Mouse (Mus musculus): Measurements from ENCODE around the gene Olfr557.

DNA sequence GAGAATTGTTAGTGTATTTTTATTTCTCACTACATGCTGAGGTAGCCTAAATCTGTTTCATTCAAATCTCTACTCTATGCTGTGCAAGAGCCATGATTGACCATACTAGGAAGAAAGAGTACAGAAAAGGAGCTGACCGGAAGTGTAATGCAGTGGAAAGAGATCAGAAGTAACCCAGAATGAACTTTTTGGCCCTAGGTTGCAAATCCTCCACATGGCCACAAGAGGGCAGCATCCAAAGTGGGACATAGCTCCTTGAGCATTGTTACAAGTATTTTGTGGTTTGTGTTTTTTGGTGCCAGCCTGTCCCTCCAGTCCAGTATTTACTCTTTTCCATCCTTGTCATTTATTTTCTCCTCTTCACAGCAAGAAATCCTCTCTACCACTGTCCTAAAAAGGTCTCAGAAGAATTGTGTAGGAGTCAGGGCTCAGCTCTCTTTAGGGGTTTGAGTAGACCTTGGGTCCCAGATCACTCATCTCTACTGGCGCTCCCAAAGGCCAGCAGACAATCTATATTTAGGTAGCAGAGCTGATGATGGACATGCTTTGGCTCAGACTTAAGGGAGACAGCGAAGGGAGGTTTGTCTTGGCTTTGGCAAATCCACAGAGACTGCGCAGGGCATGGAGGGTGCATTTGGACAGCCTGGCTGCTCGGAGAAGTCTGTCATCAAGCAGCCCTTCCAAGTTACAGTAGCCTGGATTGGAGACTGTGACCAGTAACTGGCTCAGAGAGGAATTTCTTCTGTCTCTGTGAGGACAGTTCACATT, at the start of gene Olfr557:
- no peak for TF ChIP-seq E2F4 (IDR thresholded peaks at IDR 0.05; ENCODE audit: insufficient replicate concordance, low read depth, low read length)
- TF ChIP-seq POLR2A (IDR thresholded peaks at IDR 0.05; ENCODE audit: low read depth, low read length): no peak
- no peak for TF ChIP-seq ETS1 (conservative IDR thresholded peaks at IDR 0.05; ENCODE audit: low read depth, low read length)
- TF ChIP-seq EP300 (IDR thresholded peaks at IDR 0.05; ENCODE audit: low read length): no peak
- peak; percentile 83 to 96 for TF ChIP-seq CTCF (conservative IDR thresholded peaks at IDR 0.05 in 1 of 2, IDR thresholded peaks at IDR 0.05 in 1 of 2; ENCODE audit: low read depth in 2 of 2, low read length in 2 of 2)
- TF ChIP-seq MYC (IDR thresholded peaks at IDR 0.05; ENCODE audit: low read depth, low read length): no peak
- TF ChIP-seq MXI1 (IDR thresholded peaks at IDR 0.05; ENCODE audit: low read depth, low read length): no peak
- TF ChIP-seq UBTF (IDR thresholded peaks at IDR 0.05; ENCODE audit: low read depth, low read length): no peak
- no peak for TF ChIP-seq CHD2 (IDR thresholded peaks at IDR 0.05; ENCODE audit: low read length)
- no peak for TF ChIP-seq JUND (conservative IDR thresholded peaks at IDR 0.05; ENCODE audit: low read depth, low read length)
- no peak for TF ChIP-seq ZNF384 (IDR thresholded peaks at IDR 0.05; ENCODE audit: low read depth, low read length)
